Mouse (Mus musculus) liver, embryonic 14.5 days (tissue): ENCODE data around the gene Kmt2a. TPM values are rescaled to one million over a fixed set of nuclear protein-coding genes. Genes with fewer than 3 reads are reported as not detected.

Source experiments
- ATAC-seq: fragments of 200-750 bp; cut with Nextera tagmentation; 2 replicates; pipeline ENCODE4 v1.8.0; 2017; ENCODE audit warnings: moderate number of reproducible peaks, mild to moderate bottlenecking, moderate library complexity; ENCODE audit not compliant: insufficient read depth
- DNase-seq, 3 experiments: peaks; one replicate each; pipeline ENCODE4 v3.0.0-alpha.2; 2012 to 2013; ENCODE audit warnings: low read depth in 3 of 3, low spot score in 3 of 3
- H3K27ac ChIP-seq: fragments of 300-500 bp; sonication (generic); 2 replicates; pipeline ENCODE4 v1.5.1; 2014; ENCODE audit warnings: moderate library complexity, mild to moderate bottlenecking, control low read depth, inconsistent platforms
- H3K27me3 ChIP-seq: fragments of 300-500 bp; sonication (generic); 2 replicates; pipeline ENCODE4 v1.6.1; 2014; ENCODE audit warnings: mild to moderate bottlenecking, low read length, moderate library complexity; ENCODE audit not compliant: control insufficient read depth, insufficient read depth
- H3K36me3 ChIP-seq: fragments of 300-500 bp; sonication (generic); replicated peaks from 2 replicates; pipeline ENCODE4 v1.6.1; 2014; ENCODE audit warnings: low read depth; ENCODE audit not compliant: control insufficient read depth, insufficient read depth
- H3K4me1 ChIP-seq, 2 experiments: fragments of 200-500 bp in 1 of 2; fragments of 300-500 bp in 1 of 2; sonication (generic) in 1 of 2; replicated peaks; 2 replicates each; pipeline ENCODE4 v1.6.1; 2012 to 2014; ENCODE audit warnings: antibody characterized with exemption in 1 of 2, inconsistent platforms in 1 of 2, low read length in 1 of 2; ENCODE audit not compliant: control insufficient read depth in 2 of 2, insufficient read depth in 2 of 2
- H3K4me2 ChIP-seq: fragments of 300-500 bp; sonication (generic); 2 replicates; pipeline ENCODE4 v1.6.1; 2014; ENCODE audit warnings: low read depth, mild to moderate bottlenecking, control low read depth, moderate library complexity
- H3K4me3 ChIP-seq, 2 experiments: fragments of 200-500 bp in 1 of 2; fragments of 300-500 bp in 1 of 2; sonication (generic) in 1 of 2; 2 replicates each; pipeline ENCODE4 v1.5.1; 2012 to 2014; ENCODE audit warnings: low read depth in 2 of 2, low read length in 2 of 2, mild to moderate bottlenecking in 2 of 2, control low read depth in 1 of 2, inconsistent platforms in 1 of 2, moderate library complexity in 1 of 2; ENCODE audit not compliant: insufficient read depth in 1 of 2
- H3K9ac ChIP-seq: fragments of 300-500 bp; sonication (generic); replicated peaks from 2 replicates; pipeline ENCODE4 v1.6.1; 2014; ENCODE audit warnings: mild to moderate bottlenecking, control low read depth, moderate library complexity
- H3K9me3 ChIP-seq: fragments of 300-500 bp; sonication (generic); 2 replicates; pipeline ENCODE4 v1.6.1; 2016; ENCODE audit warnings: low read length, mixed read lengths; ENCODE audit not compliant: control insufficient read depth
- CTCF ChIP-seq: IDR thresholded peaks from 2 replicates; pipeline ENCODE4 v1.5.1; 2016; ENCODE audit warnings: antibody characterized with exemption, low read depth, control low read depth
- EP300 ChIP-seq: IDR thresholded peaks from 2 replicates; pipeline ENCODE4 v1.6.1; 2016; ENCODE audit warnings: antibody characterized with exemption, low read depth
- WGBS: fragments of 180-500 bp; shearing (Covaris S2); extraction: QIAGEN DNeasy Blood & Tissue Kit; methylation state at CpG from one replicate; pipeline ENCODE4 v1.1.7; 2014; ENCODE audit not compliant: insufficient replicate concordance; 5-methylcytosine and 5-hydroxymethylcytosine counted together
- polyA plus RNA-seq, 2 experiments: library from polyadenylated mRNA; depleted of rRNA in 1 of 2; stranded (reverse) in 1 of 2; unstranded in 1 of 2; fragments of >200 nt; fragmentation: Nextera tagmentation in 1 of 2; extraction: Ambion mirVana in 1 of 2; gene quantifications; 2 replicates each; pipeline versions ENCODE4 v1.2.1 to v1.2.3; 2012 to 2014

Kmt2a gene
- polyA plus RNA-seq, 2 experiments = 2.3 to 3.0 TPM

DNA sequence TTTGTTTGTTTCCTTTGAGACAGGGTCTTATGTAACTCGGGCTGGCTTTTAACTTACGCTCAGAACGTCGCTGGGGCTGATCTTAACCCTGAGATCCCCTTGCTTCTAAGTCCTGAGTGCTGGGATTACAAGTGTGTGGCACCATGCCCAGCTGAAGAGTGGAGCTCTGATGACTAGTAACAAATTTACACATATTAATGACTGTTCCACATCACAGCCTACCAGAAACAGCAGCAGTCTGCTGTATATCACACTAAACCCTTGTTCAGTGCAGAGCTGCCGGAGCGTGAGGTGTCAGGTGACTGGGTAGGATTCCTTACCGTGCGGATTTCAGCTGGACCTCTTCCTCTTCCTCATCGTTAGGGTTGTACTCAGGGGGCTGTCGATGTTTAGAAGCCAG lies 70.8 kb downstream of the Kmt2a start:
- TF ChIP-seq EP300 (no peak), CTCF (no peak)
- Histone ChIP-seq H3K27me3 (no peaks in the 10 kb centered on the region), H3K9me3 (no peaks in the 10 kb centered on the region), H3K4me3 (no peak overlapping the region), H3K36me3 (peaks cover 67% of the 10 kb centered on the region), H3K4me2 (no peak overlapping the region), H3K4me1 (no peaks in the 10 kb centered on the region), H3K9ac (no peak overlapping the region), H3K27ac (no peak overlapping the region)
- WGBS = 82% methylated on average over 10 of the region's 10 CpGs
- no peak for ATAC-seq
- no peak for DNase-seq

DNA sequence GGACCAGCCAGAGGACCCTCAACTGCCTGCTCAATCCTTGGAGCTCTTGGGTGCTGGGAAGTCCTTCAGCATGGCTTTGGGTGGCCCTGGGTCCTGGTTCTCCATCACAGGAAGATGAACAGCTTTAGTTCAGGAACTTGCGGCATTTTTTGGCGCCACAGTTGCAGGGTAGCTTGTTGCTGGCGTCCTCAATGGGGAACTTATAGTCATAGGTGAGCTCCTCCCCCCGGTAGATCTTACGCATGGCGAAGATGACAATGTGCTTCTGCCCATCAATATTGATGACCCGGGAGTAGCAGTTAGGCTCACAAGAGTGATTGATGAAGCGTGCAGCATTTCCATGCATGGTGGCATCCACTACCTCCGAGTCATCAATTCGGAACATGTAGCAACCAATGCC lies 73.3 kb downstream of the Kmt2a start:
- Histone ChIP-seq H3K36me3 (peaks cover 42% of the 10 kb centered on the region), H3K27ac (no peak overlapping the region), H3K4me2 (no peak overlapping the region), H3K9me3 (no peaks in the 10 kb centered on the region), H3K9ac (no peak overlapping the region), H3K27me3 (no peaks in the 10 kb centered on the region), H3K4me3 (no peak overlapping the region), H3K4me1 (no peaks in the 10 kb centered on the region)
- ATAC-seq (no peak), DNase-seq (no peak)
- TF ChIP-seq EP300 = no peak
- no peak for TF ChIP-seq CTCF
- 80% methylated on average over 10 of the region's 10 CpGs for WGBS

DNA sequence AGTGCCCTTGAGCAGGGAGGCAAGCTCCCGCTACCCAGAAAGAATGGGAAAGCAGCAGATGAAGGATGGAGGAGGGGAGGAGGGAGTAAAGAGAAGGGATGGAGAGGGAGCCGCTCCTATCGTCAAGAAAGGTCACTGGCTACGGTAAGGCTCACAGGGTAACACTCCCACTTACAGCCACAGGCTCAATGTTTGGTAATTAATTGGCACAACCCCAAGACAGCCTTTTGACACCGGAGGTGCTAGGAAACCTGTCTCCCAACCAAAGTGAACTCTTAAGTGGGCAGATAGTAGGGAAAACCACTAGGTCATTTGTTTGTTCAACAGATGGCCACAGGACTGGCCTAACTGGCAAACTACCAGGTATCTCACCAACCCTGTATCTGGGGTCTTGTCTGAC lies 74.0 kb downstream of the Kmt2a start:
- Histone ChIP-seq H3K27ac (no peak overlapping the region), H3K4me2 (no peak overlapping the region), H3K36me3 (peaks cover 39% of the 10 kb centered on the region), H3K9ac (no peak overlapping the region), H3K4me3 (no peak overlapping the region), H3K4me1 (no peaks in the 10 kb centered on the region; a peak in 1 of 4 replicates), H3K9me3 (no peaks in the 10 kb centered on the region), H3K27me3 (no peaks in the 10 kb centered on the region)
- DNase-seq = no peak
- ATAC-seq = no peak
- TF ChIP-seq EP300 (no peak), CTCF (no peak)
- WGBS = 71% methylated on average over 5 of the region's 5 CpGs

DNA sequence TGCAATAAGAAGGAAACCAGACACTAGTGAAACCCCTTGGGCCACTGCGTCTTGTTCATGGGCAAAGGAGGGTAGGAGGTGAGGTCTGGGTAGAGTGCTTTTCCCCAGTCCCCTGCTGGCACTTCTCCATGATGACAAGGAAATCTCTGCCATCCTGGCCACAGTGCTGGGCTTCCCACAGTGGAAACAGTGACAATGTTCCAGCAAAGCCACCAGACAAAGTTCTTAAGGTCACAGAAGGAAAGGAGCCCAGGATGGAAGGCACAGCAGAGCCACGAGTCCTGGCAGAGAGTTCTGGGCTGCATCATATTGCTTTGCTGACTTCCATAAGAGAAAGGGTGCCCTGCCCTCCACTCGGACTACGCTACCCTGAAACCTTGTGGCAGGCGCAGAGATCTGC lies 75.6 kb downstream of the Kmt2a start:
- peaks cover 31% of the 10 kb centered on the region for H3K36me3 ChIP-seq
- no peak overlapping the region for H3K9ac ChIP-seq
- DNase-seq (no peak), ATAC-seq (no peak)
- H3K9me3 ChIP-seq = no peaks in the 10 kb centered on the region
- H3K4me1 ChIP-seq = no peaks in the 10 kb centered on the region; a peak in 1 of 4 replicates
- H3K4me3 ChIP-seq = no peak overlapping the region
- peaks cover 4% of the 10 kb centered on the region; the same call in 1 of the 2 replicates for H3K27me3 ChIP-seq
- TF ChIP-seq EP300 (no peak), CTCF (no peak)
- WGBS = 81% methylated on average over 5 of the region's 5 CpGs
- no peak overlapping the region for H3K4me2 ChIP-seq
- H3K27ac ChIP-seq = no peak overlapping the region

DNA sequence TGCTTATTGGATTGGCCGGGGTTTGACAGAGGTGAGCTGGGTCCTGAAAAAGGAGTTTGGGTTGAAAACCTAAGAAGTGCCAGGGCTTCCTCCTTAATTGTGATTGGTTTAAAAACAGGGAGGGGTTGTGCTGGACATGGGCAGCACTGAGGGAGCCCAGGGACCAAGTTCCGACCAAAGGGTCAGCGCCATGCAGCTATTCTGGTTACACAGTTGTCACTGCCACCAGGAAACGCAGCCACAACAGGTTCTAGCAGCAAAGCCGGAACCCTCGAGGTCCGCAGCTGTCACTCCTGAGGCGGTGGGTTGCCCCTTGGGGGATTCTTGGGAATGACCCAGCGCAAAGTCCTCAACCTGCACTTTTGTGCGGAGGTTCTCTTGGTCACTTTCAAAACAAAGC lies 76.4 kb downstream of the Kmt2a start:
- H3K4me2 ChIP-seq = no peak overlapping the region
- DNase-seq = no peak
- H3K9me3 ChIP-seq = no peaks in the 10 kb centered on the region
- no peak overlapping the region for H3K9ac ChIP-seq
- peaks cover 25% of the 10 kb centered on the region for H3K36me3 ChIP-seq
- no peak overlapping the region for H3K4me3 ChIP-seq
- peaks cover 9% of the 10 kb centered on the region; the same call in 1 of the 2 replicates for H3K27me3 ChIP-seq
- peaks cover 0 to 4% of the 10 kb centered on the region in 2 experiments; a peak in 2 of 4 replicates for H3K4me1 ChIP-seq
- WGBS = 82% methylated on average over 10 of the region's 10 CpGs
- no peak for TF ChIP-seq CTCF
- TF ChIP-seq EP300 = no peak
- H3K27ac ChIP-seq = no peak overlapping the region
- no peak for ATAC-seq
